Mouse (Mus musculus): ENCODE measurements around the gene Fabp1. TPM values are rescaled to one million over a fixed set of nuclear protein-coding genes. Genes with fewer than 3 reads are reported as not detected.

The Fabp1 gene
- total RNA-seq, 2 experiments from 2014 or later, result not detected

DNA sequence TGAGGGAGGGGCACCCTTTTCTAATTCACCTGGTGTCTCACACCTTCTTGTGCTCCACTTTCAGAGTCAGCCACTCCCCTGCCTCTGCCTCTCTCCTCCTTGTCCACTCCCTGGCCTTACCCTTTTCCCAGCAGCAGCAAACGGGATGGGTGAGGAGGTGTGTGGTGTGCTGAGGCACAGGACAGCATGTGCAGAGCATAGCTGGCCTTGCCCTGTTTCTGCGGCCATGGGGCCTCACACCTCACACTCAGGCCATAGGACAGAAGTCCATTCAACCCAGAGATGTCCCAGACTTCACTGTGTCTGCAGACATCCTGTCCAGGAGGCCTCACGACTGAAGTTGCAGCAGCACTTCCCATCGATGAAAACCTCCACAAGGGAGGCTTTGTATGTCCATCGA is 4.0 kb downstream of the Fabp1 start:
- DNase-seq, result no peak
- intact Hi-C loops (cut with DNase I; ENCODE audit: low total_unique reads), result no loop called here

DNA sequence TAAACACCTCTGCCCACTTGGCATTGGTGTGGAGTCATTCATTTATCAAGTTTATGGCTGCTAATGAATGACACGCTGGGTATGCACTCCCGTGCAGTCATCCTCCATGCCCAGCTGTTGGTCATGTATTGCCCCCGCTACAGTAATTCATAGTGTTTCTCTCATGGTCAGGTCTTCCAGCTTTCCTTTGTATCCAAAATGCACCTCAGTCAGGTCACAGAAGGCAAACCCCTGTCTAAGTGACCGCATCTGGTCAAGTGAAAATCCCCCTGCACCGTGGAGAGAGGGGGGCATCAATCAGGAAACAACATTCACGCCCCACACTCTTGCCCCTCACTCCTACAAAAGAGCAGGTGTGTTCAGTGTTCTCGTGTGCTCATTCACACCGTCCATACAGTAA is 4.5 kb downstream of the Fabp1 start:
- no peak for DNase-seq
- intact Hi-C loops (cut with DNase I; ENCODE audit: low total_unique reads), result no loop called here

DNA sequence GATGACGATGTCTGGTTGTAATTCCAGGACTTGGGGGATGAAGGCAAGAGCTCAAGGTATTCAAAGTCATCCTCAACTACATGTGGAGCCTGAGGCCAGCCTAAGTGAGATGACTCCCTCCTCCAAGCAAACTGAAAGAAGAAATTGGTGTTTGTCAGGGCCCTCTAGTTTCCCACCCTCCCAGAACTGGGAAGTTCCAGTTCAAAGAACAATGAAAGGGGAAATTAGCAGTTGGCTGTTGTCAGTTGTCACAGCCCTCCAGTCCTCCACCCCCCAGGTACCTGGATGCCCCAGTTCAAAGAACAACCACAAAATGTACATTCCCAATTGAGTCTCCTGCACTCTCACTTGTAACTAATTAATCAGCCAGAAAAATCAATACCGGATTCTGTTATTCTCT is 9.1 kb downstream of the Fabp1 start:
- intact Hi-C loops (cut with DNase I; ENCODE audit: low total_unique reads), result no loop called here
- DNase-seq, result no peak

DNA sequence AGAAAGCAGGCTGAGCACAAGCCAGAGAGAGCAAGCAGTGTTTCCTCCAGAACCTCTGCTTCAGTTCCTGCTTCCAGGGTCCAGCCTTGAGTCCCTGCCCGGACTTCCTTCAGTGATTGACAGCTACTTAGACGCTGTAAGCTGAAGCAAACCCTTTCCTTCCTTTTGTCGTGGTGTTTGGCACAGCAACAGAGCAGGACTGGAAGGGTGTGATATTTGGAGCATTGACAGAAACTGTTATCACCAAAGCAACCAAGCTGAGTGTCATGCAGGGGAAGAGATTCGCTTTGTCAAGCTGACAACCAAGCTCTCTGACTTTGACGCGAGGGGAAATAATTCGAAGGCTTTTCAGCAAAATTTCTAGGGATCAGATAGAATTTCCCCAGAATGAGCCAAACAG is 12.3 kb downstream of the Fabp1 start:
- intact Hi-C loops (cut with DNase I; ENCODE audit: low total_unique reads), result no loop called here

GRCm38 (mm10) chr6:71212471-71212870 is 12.8 kb downstream of the Fabp1 start:
- intact Hi-C loops (cut with DNase I; ENCODE audit: low total_unique reads), result no loop called here

More for the DNA sequence above, 12.3 kb downstream of the Fabp1 start:
- no peak for DNase-seq

DNA sequence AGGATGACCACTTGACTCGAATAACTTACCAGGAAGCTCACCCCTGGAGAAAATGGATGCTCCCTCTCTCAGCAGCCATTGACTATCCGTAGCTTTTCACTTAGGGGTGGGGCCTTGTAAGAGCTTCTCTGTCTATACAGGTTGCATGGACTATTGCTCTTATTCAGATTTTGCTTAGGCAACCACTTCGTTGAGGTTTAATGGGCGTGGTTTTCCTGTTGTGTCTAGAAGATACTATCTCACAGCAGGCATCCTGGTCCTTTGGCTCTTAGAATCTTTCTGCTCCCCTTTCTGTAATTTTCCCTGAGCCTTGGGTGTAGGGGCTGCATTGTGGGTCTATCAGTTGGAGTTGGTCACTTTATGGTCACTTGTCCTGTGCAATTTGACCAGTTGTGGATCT is 21.9 kb downstream of the Fabp1 start:
- intact Hi-C loops (cut with DNase I; ENCODE audit: low total_unique reads), result no loop called here
- no peak for DNase-seq

More at GRCm38 (mm10) chr6:71212471-71212870, 12.8 kb downstream of the Fabp1 start:
- DNase-seq, result no peak

GRCm38 (mm10) chr6:71224184-71224943 is 24.7 kb downstream of the Fabp1 start:
- intact Hi-C loops (cut with DNase I; ENCODE audit: low total_unique reads), result no loop called here
- no peak for DNase-seq

GRCm38 (mm10) chr6:71226544-71226943 is 26.9 kb downstream of the Fabp1 start:
- intact Hi-C loops (cut with DNase I; ENCODE audit: low total_unique reads), result no loop called here

DNA sequence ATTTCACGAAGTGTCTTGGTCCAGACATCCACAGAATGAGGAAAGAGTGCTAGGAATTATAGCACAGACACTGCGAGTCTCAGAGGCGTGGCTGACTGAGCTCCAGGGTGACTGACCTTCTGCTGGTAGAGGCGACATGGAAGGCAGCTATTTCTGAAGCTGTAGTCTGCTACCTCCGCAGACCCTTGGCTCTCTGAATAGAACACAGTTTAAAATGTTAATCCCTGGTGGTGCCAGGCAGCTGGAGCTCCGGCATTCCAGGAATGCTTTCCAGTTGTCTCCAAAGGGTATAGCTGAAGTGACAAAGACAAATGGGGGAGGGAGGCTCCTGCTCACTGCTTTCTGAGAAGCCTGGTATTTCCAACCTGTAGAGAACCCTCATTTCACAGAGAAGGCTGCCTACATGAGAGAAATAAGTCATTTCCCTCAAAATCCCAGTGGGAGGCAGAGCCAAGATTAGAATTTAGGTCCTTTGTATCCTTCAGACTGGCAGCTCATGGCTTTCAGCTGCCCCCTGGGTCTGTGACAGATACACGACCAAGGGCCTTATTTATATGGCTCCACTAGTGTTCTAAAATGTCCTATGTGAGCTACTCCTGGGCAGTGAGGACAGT is 27.6 kb downstream of the Fabp1 start:
- DNase-seq, result no peak
- intact Hi-C loops (cut with DNase I; ENCODE audit: low total_unique reads), result no loop called here

More at GRCm38 (mm10) chr6:71226544-71226943, 26.9 kb downstream of the Fabp1 start:
- DNase-seq, result no peak

DNA sequence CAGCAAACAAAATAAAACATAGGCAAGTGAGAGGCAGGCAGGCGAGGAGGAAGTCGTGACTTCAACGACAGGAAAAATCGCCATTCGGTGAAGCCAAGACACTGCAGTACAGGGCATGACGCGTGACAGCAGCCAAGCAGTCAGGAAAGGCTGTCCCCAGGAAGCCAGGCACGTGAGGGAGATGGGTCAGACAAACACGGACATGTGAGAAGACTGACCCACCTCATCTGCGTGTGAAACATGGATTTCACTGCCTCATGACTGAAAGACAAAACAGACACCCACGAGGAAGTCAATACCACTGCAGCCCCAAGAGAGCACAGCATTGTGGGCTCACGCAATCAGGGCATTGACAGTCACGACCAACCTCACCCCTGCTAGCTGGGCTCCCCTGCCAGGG is 35.5 kb downstream of the Fabp1 start:
- no peak for DNase-seq
- intact Hi-C loops (cut with DNase I; ENCODE audit: low total_unique reads), result no loop called here

- intact Hi-C loops (cut with DNase I; ENCODE audit: low total_unique reads), result no loop called here
- no peak for DNase-seq
Observed at GRCm38 (mm10) chr6:71235944-71236343, 36.3 kb downstream of the Fabp1 start.

GRCm38 (mm10) chr6:71236506-71236905 is 36.9 kb downstream of the Fabp1 start:
- intact Hi-C loops (cut with DNase I; ENCODE audit: low total_unique reads), result no loop called here
- no peak for DNase-seq

DNA sequence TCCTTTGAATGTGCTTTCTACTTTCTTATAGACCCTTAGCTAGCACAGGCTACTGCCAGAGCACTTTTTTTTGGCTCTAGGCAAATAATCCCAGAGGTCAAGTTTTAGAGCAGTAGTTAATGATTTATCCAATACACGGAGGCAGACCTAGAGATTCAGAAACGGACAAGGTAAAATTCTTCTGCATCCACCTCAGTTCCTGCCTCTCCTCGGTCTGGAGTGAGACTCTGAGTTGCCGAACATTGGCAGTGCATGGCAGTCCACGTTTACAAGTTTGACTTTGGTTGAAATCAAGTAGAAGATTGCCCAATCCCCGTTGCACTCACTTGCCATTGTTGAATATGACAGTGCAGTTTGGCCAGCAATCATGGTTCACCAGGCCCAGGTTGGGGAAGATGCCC is 37.4 kb downstream of the Fabp1 start:
- DNase-seq, result no peak
- intact Hi-C loops (cut with DNase I; ENCODE audit: low total_unique reads), result no loop called here

GRCm38 (mm10) chr6:71239069-71239750 is 39.6 kb downstream of the Fabp1 start:
- intact Hi-C loops (cut with DNase I; ENCODE audit: low total_unique reads), result no loop called here
- no peak for DNase-seq

GRCm38 (mm10) chr6:71240831-71241230 is 41.2 kb downstream of the Fabp1 start:
- intact Hi-C loops (cut with DNase I; ENCODE audit: low total_unique reads), result no loop called here
- no peak for DNase-seq

- intact Hi-C loops (cut with DNase I; ENCODE audit: low total_unique reads), result no loop called here
- no peak for DNase-seq
Observed at GRCm38 (mm10) chr6:71242811-71243210, 43.2 kb downstream of the Fabp1 start.

DNA sequence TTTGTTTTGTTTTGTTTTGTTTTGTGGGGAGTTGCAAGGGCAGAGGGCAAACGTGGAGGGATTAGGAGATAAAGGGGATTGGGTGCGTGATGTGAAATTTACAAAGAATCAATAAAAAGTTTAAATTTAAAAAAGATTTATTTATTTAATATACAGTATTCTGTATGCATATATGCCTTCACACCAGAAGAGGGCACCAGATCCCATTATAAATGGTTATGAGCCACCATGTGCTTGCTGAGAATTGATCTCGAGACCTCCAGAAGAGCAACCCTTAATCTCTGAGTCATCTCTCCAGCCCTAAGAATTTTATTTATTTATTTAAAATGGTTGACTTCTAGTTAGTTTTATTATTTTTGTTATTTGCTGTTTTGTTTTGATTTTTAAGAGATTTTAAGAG is 43.6 kb downstream of the Fabp1 start:
- DNase-seq, result no peak
- intact Hi-C loops (cut with DNase I; ENCODE audit: low total_unique reads), result no loop called here

- intact Hi-C loops (cut with DNase I; ENCODE audit: low total_unique reads), result no loop called here
- no peak for DNase-seq
Observed at GRCm38 (mm10) chr6:71248420-71248819, 48.8 kb downstream of the Fabp1 start.

- no peak for DNase-seq
- intact Hi-C loops (cut with DNase I; ENCODE audit: low total_unique reads), result no loop called here
Observed at GRCm38 (mm10) chr6:71249615-71250014, 50.0 kb downstream of the Fabp1 start.

GRCm38 (mm10) chr6:71250951-71251350 is 51.3 kb downstream of the Fabp1 start:
- DNase-seq, result no peak
- intact Hi-C loops (cut with DNase I; ENCODE audit: low total_unique reads), result no loop called here

- intact Hi-C loops (cut with DNase I; ENCODE audit: low total_unique reads), result no loop called here
- DNase-seq, result no peak
Observed at GRCm38 (mm10) chr6:71254456-71254855, 54.8 kb downstream of the Fabp1 start.

Data from gastrocnemius, postnatal 14 days (tissue).